Mouse (Mus musculus) E14TG2a.4 (cell line): ENCODE data around the gene E2f2.

Source experiments
- CTCF ChIP-seq: conservative IDR thresholded peaks from 2 replicates; pipeline ENCODE4 v1.5.1; 2014; ENCODE audit warnings: low read length
- NANOG ChIP-seq: IDR thresholded peaks from 2 replicates; pipeline ENCODE4 v1.6.1; 2014; ENCODE audit warnings: borderline replicate concordance, low read length, mixed read lengths
- POU5F1 ChIP-seq: IDR thresholded peaks from 2 replicates; pipeline ENCODE4 v1.6.1; 2014; ENCODE audit warnings: low read length, borderline replicate concordance

DNA sequence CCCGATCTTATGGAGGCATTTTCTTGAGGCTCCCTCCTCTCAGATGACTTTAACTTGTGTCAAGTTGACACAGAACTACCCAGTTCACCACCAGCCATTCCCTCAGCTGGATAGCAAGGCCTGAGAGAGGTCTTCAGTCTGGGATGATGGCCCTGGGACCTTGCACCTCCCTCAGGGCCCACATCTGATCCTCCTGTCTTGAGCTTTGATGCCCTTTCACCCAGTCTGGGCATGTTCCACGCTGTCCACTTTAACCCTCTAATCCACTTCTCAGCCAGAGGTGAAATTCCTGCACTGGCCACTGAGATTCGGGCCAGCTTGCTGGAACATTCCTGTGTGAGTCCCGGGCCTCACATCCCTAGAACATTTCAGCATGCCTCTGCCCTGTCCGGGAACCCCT, 46.2 kb upstream of the E2f2 start:
- TF ChIP-seq CTCF (no peak), POU5F1 (no peak), NANOG (no peak)
